Mouse (Mus musculus) lung, embryonic 14.5 days (tissue): ENCODE data around the gene Adgrd1. TPM values are rescaled to one million over a fixed set of nuclear protein-coding genes. Genes with fewer than 3 reads are reported as not detected.
A peak's percentile ranks its signal among the peaks of the same experiment; 100 is the strongest.

Source experiments
- ATAC-seq: fragments of 200-750 bp; cut with Nextera tagmentation; 2 replicates; pipeline ENCODE4 v1.8.0; 2017; ENCODE audit warnings: mild to moderate bottlenecking, moderate TSS enrichment, moderate library complexity; ENCODE audit not compliant: insufficient read depth
- DNase-seq: peaks from one replicate; pipeline ENCODE4 v3.0.0-alpha.2; 2015
- H3K27ac ChIP-seq: fragments of 300-500 bp; sonication (generic); 2 replicates; pipeline ENCODE4 v1.5.1; 2014; ENCODE audit warnings: low read depth, mild to moderate bottlenecking, moderate library complexity
- H3K27me3 ChIP-seq: fragments of 300-500 bp; sonication (generic); 2 replicates; pipeline ENCODE4 v1.6.1; 2014; ENCODE audit warnings: low read length, control low read depth; ENCODE audit not compliant: insufficient read depth
- H3K36me3 ChIP-seq: fragments of 300-500 bp; sonication (generic); 2 replicates; pipeline ENCODE4 v1.6.1; 2014; ENCODE audit warnings: control low read depth; ENCODE audit not compliant: insufficient read depth
- H3K4me1 ChIP-seq: fragments of 300-500 bp; sonication (generic); 2 replicates; pipeline ENCODE4 v1.6.1; 2014; ENCODE audit warnings: antibody characterized with exemption, control low read depth; ENCODE audit not compliant: insufficient read depth
- H3K4me2 ChIP-seq: fragments of 300-500 bp; sonication (generic); 2 replicates; pipeline ENCODE4 v1.6.1; 2014; ENCODE audit warnings: mild to moderate bottlenecking
- H3K4me3 ChIP-seq: fragments of 300-500 bp; sonication (generic); 2 replicates; pipeline ENCODE4 v1.5.1; 2014; ENCODE audit warnings: low read depth, low read length
- H3K9ac ChIP-seq: fragments of 300-500 bp; sonication (generic); 2 replicates; pipeline ENCODE4 v1.6.1; 2014
- H3K9me3 ChIP-seq: fragments of 300-500 bp; sonication (generic); 2 replicates; pipeline ENCODE4 v1.6.1; 2016; ENCODE audit warnings: low read depth, low read length, control low read depth
- CTCF ChIP-seq: IDR thresholded peaks from 2 replicates; pipeline ENCODE4 v1.5.1; 2016; ENCODE audit warnings: antibody characterized with exemption, low read depth
- WGBS: fragments of 180-500 bp; shearing (Covaris S2); extraction: QIAGEN DNeasy Blood & Tissue Kit; methylation state at CpG from one replicate; pipeline ENCODE4 v1.1.7; 2014; 5-methylcytosine and 5-hydroxymethylcytosine counted together
- polyA plus RNA-seq: library from polyadenylated mRNA; unstranded; fragments of >200 nt; fragmentation: Nextera tagmentation; extraction: Ambion mirVana; gene quantifications from 2 replicates; pipeline ENCODE4 v1.2.1, GENCODE M21; 2014

Gene Adgrd1
- polyA plus RNA-seq, 1 experiment from 2014 or later: 0.47 TPM

DNA sequence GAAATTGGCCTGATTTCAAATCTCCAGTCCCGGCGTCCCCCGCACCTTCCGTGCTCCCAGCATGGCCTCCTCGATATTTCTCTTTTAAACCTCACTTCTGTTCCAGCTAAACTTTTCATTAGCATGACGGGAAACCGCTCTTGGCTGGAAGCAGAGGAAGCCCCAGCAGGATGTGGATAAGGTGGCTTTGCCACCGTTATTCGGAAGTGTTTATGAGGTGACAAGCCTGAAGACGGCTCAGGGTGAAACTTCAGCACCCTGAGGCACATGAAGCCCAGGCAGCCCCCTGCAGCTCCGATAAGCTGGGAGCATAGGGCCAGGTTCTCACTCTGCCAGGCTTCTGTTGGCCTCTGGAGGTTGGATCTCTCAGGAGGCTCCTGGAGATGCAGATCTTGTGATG, 145.3 kb downstream of the Adgrd1 start:
- WGBS: 60% methylated on average over 11 of the region's 11 CpGs
- Histone ChIP-seq H3K9me3 (no peaks in the 10 kb centered on the region), H3K27me3 (no peaks in the 10 kb centered on the region), H3K27ac (no peak overlapping the region), H3K4me1 (no peaks in the 10 kb centered on the region), H3K4me2 (no peak overlapping the region), H3K4me3 (no peak overlapping the region), H3K9ac (no peak overlapping the region), H3K36me3 (no peaks in the 10 kb centered on the region)
- TF ChIP-seq CTCF: no peak
- ATAC-seq (no peak), DNase-seq (no peak)

DNA sequence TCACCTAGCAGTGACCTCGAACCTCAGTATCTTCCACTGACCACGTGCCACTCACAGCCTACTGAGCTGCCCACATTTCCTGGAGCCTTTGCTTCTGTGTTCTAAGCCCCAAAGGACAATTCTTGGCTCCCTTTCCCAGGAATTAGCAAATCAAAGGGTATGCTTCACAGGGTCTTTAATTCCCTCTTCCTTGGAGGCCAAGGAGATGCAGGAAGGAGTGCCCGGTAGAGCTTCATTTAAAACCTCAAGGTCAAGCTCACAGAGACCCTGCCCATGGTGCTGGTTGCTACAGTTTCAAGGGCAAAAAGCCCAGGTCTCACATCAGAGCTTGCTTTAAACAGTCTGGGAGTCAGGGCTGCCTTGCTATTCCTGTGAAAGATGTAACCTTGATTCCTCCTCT, 145.7 kb downstream of the Adgrd1 start:
- no peaks in the 10 kb centered on the region for H3K9me3 ChIP-seq
- ATAC-seq (no peak), DNase-seq (no peak)
- no peak for TF ChIP-seq CTCF
- 43% methylated on average over 3 of the region's 3 CpGs for WGBS
- no peaks in the 10 kb centered on the region for H3K27me3 ChIP-seq
- H3K4me3 ChIP-seq: no peak overlapping the region
- H3K36me3 ChIP-seq: no peaks in the 10 kb centered on the region
- no peak overlapping the region for H3K4me2 ChIP-seq
- no peak overlapping the region for H3K27ac ChIP-seq
- no peaks in the 10 kb centered on the region for H3K4me1 ChIP-seq
- no peak overlapping the region for H3K9ac ChIP-seq

DNA sequence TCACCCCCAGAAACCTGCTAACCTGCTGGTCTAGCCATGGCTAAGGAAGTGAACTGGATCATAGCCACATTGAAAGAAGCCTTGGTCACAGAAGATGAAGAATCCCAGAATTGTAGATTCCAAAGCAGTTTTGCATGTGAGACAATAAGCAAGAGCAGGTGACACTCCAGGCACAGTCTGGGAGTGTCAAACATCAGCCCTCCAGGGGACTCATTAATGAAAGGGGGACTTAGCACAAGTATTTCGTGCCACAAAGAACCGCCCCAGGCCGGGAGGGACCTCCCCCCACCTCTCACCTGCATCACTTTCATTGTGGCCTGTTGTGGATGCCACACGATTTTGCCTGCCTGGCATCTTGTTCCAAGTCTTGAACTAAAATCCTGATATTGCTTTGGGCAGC, 146.6 kb downstream of the Adgrd1 start:
- Histone ChIP-seq H3K27ac (no peak overlapping the region), H3K9ac (no peak overlapping the region), H3K27me3 (no peaks in the 10 kb centered on the region), H3K4me3 (no peak overlapping the region), H3K4me1 (no peaks in the 10 kb centered on the region), H3K36me3 (no peaks in the 10 kb centered on the region), H3K9me3 (no peaks in the 10 kb centered on the region), H3K4me2 (no peak overlapping the region)
- 72% methylated on average over 4 of the region's 4 CpGs for WGBS
- DNase-seq (no peak), ATAC-seq (no peak)
- no peak for TF ChIP-seq CTCF

DNA sequence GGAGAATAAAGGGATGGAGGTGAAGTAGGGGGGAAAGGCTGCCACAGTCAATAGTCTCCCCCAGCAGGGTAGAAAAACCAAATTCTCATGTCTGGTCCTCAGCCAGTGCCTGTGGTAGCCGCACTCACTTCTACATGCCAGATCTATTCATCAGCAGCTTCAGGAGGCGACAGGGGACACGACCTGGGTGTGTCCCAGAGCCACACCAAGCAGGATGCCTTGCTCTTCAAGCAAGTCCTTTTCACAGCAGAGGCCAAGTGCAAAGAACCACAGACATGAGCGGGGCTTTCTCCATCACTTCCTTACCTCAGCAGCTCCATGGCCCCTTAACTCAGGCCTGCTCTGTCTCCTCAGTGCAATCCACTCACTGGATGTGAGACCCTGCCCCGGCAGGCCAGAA, 147.8 kb downstream of the Adgrd1 start:
- no peak overlapping the region for H3K9ac ChIP-seq
- no peak overlapping the region for H3K4me2 ChIP-seq
- H3K4me3 ChIP-seq: no peak overlapping the region
- no peak for TF ChIP-seq CTCF
- no peaks in the 10 kb centered on the region for H3K9me3 ChIP-seq
- ATAC-seq (no peak), DNase-seq (no peak)
- H3K36me3 ChIP-seq: no peaks in the 10 kb centered on the region
- 24% methylated on average over 5 of the region's 5 CpGs for WGBS
- no peaks in the 10 kb centered on the region for H3K27me3 ChIP-seq
- no peak overlapping the region for H3K27ac ChIP-seq
- no peaks in the 10 kb centered on the region for H3K4me1 ChIP-seq

DNA sequence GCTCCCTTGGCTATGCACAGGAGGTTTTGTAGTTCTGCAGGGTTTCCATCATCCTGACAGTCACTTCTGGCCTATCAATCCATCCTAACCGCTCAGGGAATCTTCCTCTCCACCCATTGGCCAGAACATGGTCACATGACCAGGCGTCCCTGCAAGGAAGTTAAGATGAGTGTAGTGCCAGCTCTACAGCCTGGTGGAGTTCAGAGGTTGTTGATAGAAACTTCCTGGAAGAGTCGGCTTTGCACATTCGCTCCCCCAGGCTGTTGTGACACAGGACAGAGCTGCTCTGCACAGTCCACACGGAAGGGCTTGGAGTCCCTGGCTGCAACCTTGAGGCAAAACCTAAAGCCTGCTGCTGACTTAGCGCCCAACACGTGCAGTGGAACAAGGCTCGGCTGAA, 152.5 kb downstream of the Adgrd1 start:
- H3K9me3 ChIP-seq: no peaks in the 10 kb centered on the region
- 53% methylated on average over 8 of the region's 8 CpGs for WGBS
- H3K27ac ChIP-seq: no peak overlapping the region
- no peak overlapping the region for H3K4me2 ChIP-seq
- no peak overlapping the region for H3K4me3 ChIP-seq
- H3K4me1 ChIP-seq: no peaks in the 10 kb centered on the region
- H3K27me3 ChIP-seq: no peaks in the 10 kb centered on the region
- H3K9ac ChIP-seq: no peak overlapping the region
- DNase-seq: peak; percentile 31
- TF ChIP-seq CTCF: no peak
- H3K36me3 ChIP-seq: no peaks in the 10 kb centered on the region
- no peak for ATAC-seq

Other genes starting within 250 kb of the Adgrd1 start
- gene Rimbp2, start 143.3 kb upstream of the Adgrd1 start, polyA plus RNA-seq: 0.28 TPM in 1 of 2 replicates, not detected in the other
- gene Stx2, start 88.2 kb upstream of the Adgrd1 start, polyA plus RNA-seq: 27.1 and 28.5 TPM in 2 replicates
- 737 and 751 TPM in 2 replicates for gene Ran, start 76.7 kb upstream of the Adgrd1 start, polyA plus RNA-seq